Mouse (Mus musculus) heart, embryonic 10.5 days (tissue): ENCODE measurements around the gene Golph3. TPM values are rescaled to one million over a fixed set of nuclear protein-coding genes. Genes with fewer than 3 reads are reported as not detected.
A peak's percentile ranks its signal among the peaks of the same experiment; 100 is the strongest.

ENCODE experiments used
- DNase-seq: peaks from one replicate; pipeline ENCODE4 v3.0.0-alpha.2; 2017; ENCODE audit warnings: low spot score
- H3K27ac ChIP-seq: fragments of 300-500 bp; sonication (generic); 2 replicates; pipeline ENCODE4 v1.5.1; 2016; ENCODE audit warnings: mild to moderate bottlenecking
- H3K27me3 ChIP-seq: fragments of 300-500 bp; sonication (generic); 2 replicates; pipeline ENCODE4 v1.6.1; 2016; ENCODE audit warnings: mild to moderate bottlenecking; ENCODE audit not compliant: poor library complexity, insufficient read depth, severe bottlenecking
- H3K36me3 ChIP-seq: fragments of 300-500 bp; sonication (generic); 2 replicates; pipeline ENCODE4 v1.6.1; 2016; ENCODE audit warnings: mild to moderate bottlenecking, moderate library complexity
- H3K4me1 ChIP-seq: fragments of 300-500 bp; sonication (generic); 2 replicates; pipeline ENCODE4 v1.6.1; 2016; ENCODE audit warnings: mild to moderate bottlenecking
- H3K4me3 ChIP-seq: fragments of 300-500 bp; sonication (generic); 2 replicates; pipeline ENCODE4 v1.5.1; 2016; ENCODE audit warnings: mild to moderate bottlenecking, moderate library complexity
- H3K9me3 ChIP-seq: fragments of 300-500 bp; sonication (generic); 2 replicates; pipeline ENCODE4 v1.6.1; 2016; ENCODE audit warnings: mild to moderate bottlenecking, moderate library complexity
- WGBS: fragments of 180-500 bp; shearing (Covaris S2); methylation state at CpG from one replicate; pipeline ENCODE4 v1.1.7; 2016; 5-methylcytosine and 5-hydroxymethylcytosine counted together
- polyA plus RNA-seq: library from polyadenylated mRNA; unstranded; fragments of >200 nt; fragmentation: Nextera tagmentation; extraction: Ambion mirVana; gene quantifications from 2 replicates; pipeline ENCODE4 v1.2.1, GENCODE M21; 2016

Gene Golph3
- polyA plus RNA-seq, 1 experiment from 2014 or later, result 73.9 TPM

GRCm38 (mm10) chr15:12348950-12349349 lies 27.7 kb downstream of the Golph3 start:
- Histone ChIP-seq H3K27me3 (no peaks in the 10 kb centered on the region), H3K27ac (no peak overlapping the region), H3K9me3 (no peaks in the 10 kb centered on the region), H3K4me3 (no peak overlapping the region), H3K36me3 (peaks cover 72% of the 10 kb centered on the region), H3K4me1 (no peaks in the 10 kb centered on the region)
- no peak for DNase-seq
- 70% methylated on average over 3 of the region's 3 CpGs for WGBS

- no peak for DNase-seq
- peaks cover 71% of the 10 kb centered on the region for H3K36me3 ChIP-seq
- no peaks in the 10 kb centered on the region for H3K27me3 ChIP-seq
- no peaks in the 10 kb centered on the region for H3K9me3 ChIP-seq
- 88% methylated on average over 5 of the region's 5 CpGs for WGBS
- H3K4me3 ChIP-seq, result no peak overlapping the region
- H3K27ac ChIP-seq, result no peak overlapping the region
- no peaks in the 10 kb centered on the region for H3K4me1 ChIP-seq
Measured at GRCm38 (mm10) chr15:12349840-12350239, 28.6 kb downstream of the Golph3 start.

GRCm38 (mm10) chr15:12351470-12351869 lies 30.2 kb downstream of the Golph3 start:
- Histone ChIP-seq H3K27me3 (no peaks in the 10 kb centered on the region), H3K4me3 (no peak overlapping the region), H3K27ac (no peak overlapping the region), H3K36me3 (peaks cover 71% of the 10 kb centered on the region), H3K4me1 (no peaks in the 10 kb centered on the region), H3K9me3 (no peaks in the 10 kb centered on the region)
- WGBS, result 93% methylated on average over 7 of the region's 7 CpGs
- no peak for DNase-seq

GRCm38 (mm10) chr15:12354281-12354810 lies 33.1 kb downstream of the Golph3 start:
- H3K9me3 ChIP-seq, result no peaks in the 10 kb centered on the region
- peaks cover 68% of the 10 kb centered on the region for H3K36me3 ChIP-seq
- no peak for DNase-seq
- 90% methylated on average over 2 of the region's 2 CpGs for WGBS
- H3K4me1 ChIP-seq, result no peaks in the 10 kb centered on the region
- no peaks in the 10 kb centered on the region for H3K27me3 ChIP-seq
- H3K4me3 ChIP-seq, result no peak overlapping the region
- H3K27ac ChIP-seq, result no peak overlapping the region

- no peak for DNase-seq
- no peak overlapping the region for H3K4me3 ChIP-seq
- 90% methylated on average over 6 of the region's 6 CpGs for WGBS
- no peaks in the 10 kb centered on the region for H3K27me3 ChIP-seq
- H3K9me3 ChIP-seq, result no peaks in the 10 kb centered on the region
- H3K36me3 ChIP-seq, result peaks cover 59% of the 10 kb centered on the region
- no peaks in the 10 kb centered on the region for H3K4me1 ChIP-seq
- no peak overlapping the region for H3K27ac ChIP-seq
Measured at GRCm38 (mm10) chr15:12355261-12355660, 34.0 kb downstream of the Golph3 start.

GRCm38 (mm10) chr15:12355907-12356306 lies 34.7 kb downstream of the Golph3 start:
- Histone ChIP-seq H3K4me1 (no peaks in the 10 kb centered on the region), H3K4me3 (no peak overlapping the region), H3K27ac (no peak overlapping the region), H3K27me3 (no peaks in the 10 kb centered on the region), H3K36me3 (peaks cover 59% of the 10 kb centered on the region), H3K9me3 (no peaks in the 10 kb centered on the region)
- WGBS, result 83% methylated on average over 7 of the region's 7 CpGs
- DNase-seq, result no peak

GRCm38 (mm10) chr15:12357459-12357858 lies 36.2 kb downstream of the Golph3 start:
- Histone ChIP-seq H3K9me3 (no peaks in the 10 kb centered on the region), H3K27ac (no peak overlapping the region), H3K36me3 (peaks cover 47% of the 10 kb centered on the region), H3K4me3 (no peak overlapping the region), H3K4me1 (no peaks in the 10 kb centered on the region), H3K27me3 (no peaks in the 10 kb centered on the region)
- DNase-seq, result no peak

- no peak for DNase-seq
- 95% methylated on average over 5 of the region's 5 CpGs for WGBS
- no peaks in the 10 kb centered on the region for H3K9me3 ChIP-seq
- no peak overlapping the region for H3K4me3 ChIP-seq
- peaks cover 38% of the 10 kb centered on the region for H3K36me3 ChIP-seq
- H3K4me1 ChIP-seq, result no peaks in the 10 kb centered on the region
- no peaks in the 10 kb centered on the region for H3K27me3 ChIP-seq
- H3K27ac ChIP-seq, result no peak overlapping the region
Measured at GRCm38 (mm10) chr15:12358384-12358783, 37.1 kb downstream of the Golph3 start.

- Histone ChIP-seq H3K27me3 (no peaks in the 10 kb centered on the region), H3K27ac (no peak overlapping the region), H3K9me3 (no peaks in the 10 kb centered on the region), H3K36me3 (peaks cover 23% of the 10 kb centered on the region), H3K4me1 (peaks cover 4% of the 10 kb centered on the region), H3K4me3 (no peak overlapping the region)
- DNase-seq, result no peak
- 69% methylated on average over 19 of the region's 19 CpGs for WGBS
Measured at GRCm38 (mm10) chr15:12360519-12361212, 39.4 kb downstream of the Golph3 start.

GRCm38 (mm10) chr15:12362001-12362700 lies 40.9 kb downstream of the Golph3 start:
- H3K27me3 ChIP-seq, result no peaks in the 10 kb centered on the region
- H3K27ac ChIP-seq, result no peak overlapping the region
- no peak overlapping the region for H3K4me3 ChIP-seq
- no peaks in the 10 kb centered on the region for H3K9me3 ChIP-seq
- no peak for DNase-seq
- H3K36me3 ChIP-seq, result peaks cover 14% of the 10 kb centered on the region
- WGBS, result 90% methylated on average over 14 of the region's 14 CpGs
- peaks cover 14% of the 10 kb centered on the region for H3K4me1 ChIP-seq

- H3K4me3 ChIP-seq, result no peak overlapping the region
- 85% methylated on average over 6 of the region's 6 CpGs for WGBS
- peaks cover 20% of the 10 kb centered on the region for H3K4me1 ChIP-seq
- H3K27me3 ChIP-seq, result no peaks in the 10 kb centered on the region
- H3K27ac ChIP-seq, result no peak overlapping the region
- H3K9me3 ChIP-seq, result no peaks in the 10 kb centered on the region
- DNase-seq, result no peak
- H3K36me3 ChIP-seq, result peaks cover 14% of the 10 kb centered on the region
Measured at GRCm38 (mm10) chr15:12362701-12363040, 41.4 kb downstream of the Golph3 start.

- Histone ChIP-seq H3K36me3 (peaks cover 9% of the 10 kb centered on the region; the same call in 1 of the 2 replicates), H3K27ac (no peak overlapping the region), H3K4me1 (peaks cover 29% of the 10 kb centered on the region), H3K9me3 (no peaks in the 10 kb centered on the region), H3K4me3 (no peak overlapping the region), H3K27me3 (no peaks in the 10 kb centered on the region)
- DNase-seq, result no peak
- 87% methylated on average over 4 of the region's 4 CpGs for WGBS
Measured at GRCm38 (mm10) chr15:12364096-12364495, 42.8 kb downstream of the Golph3 start.

- no peak for DNase-seq
Measured at GRCm38 (mm10) chr15:12365416-12366071, 44.3 kb downstream of the Golph3 start.

More at GRCm38 (mm10) chr15:12365416-12366071, 44.3 kb downstream of the Golph3 start:
- no peaks in the 10 kb centered on the region for H3K9me3 ChIP-seq
- H3K27ac ChIP-seq, result peak overlapping the region; percentile 52
- WGBS, result 66% methylated on average over 15 of the region's 15 CpGs
- H3K4me1 ChIP-seq, result peaks cover 29% of the 10 kb centered on the region
- H3K4me3 ChIP-seq, result no peak overlapping the region
- H3K36me3 ChIP-seq, result peaks cover 7% of the 10 kb centered on the region; the same call in 1 of the 2 replicates
- no peaks in the 10 kb centered on the region for H3K27me3 ChIP-seq
